Mouse (Mus musculus) liver, embryonic 14.5 days (tissue): ENCODE results near the gene Clint1. TPM values are rescaled to one million over a fixed set of nuclear protein-coding genes. Genes with fewer than 3 reads are reported as not detected.

ENCODE experiments used
- ATAC-seq: fragments of 200-750 bp; cut with Nextera tagmentation; 2 replicates; pipeline ENCODE4 v1.8.0; 2017; ENCODE audit warnings: moderate number of reproducible peaks, mild to moderate bottlenecking, moderate library complexity; ENCODE audit not compliant: insufficient read depth
- DNase-seq, 3 experiments: peaks; one replicate each; pipeline ENCODE4 v3.0.0-alpha.2; 2012 to 2013; ENCODE audit warnings: low read depth in 3 of 3, low spot score in 3 of 3
- H3K27ac ChIP-seq: fragments of 300-500 bp; sonication (generic); 2 replicates; pipeline ENCODE4 v1.5.1; 2014; ENCODE audit warnings: moderate library complexity, mild to moderate bottlenecking, control low read depth, inconsistent platforms
- H3K27me3 ChIP-seq: fragments of 300-500 bp; sonication (generic); 2 replicates; pipeline ENCODE4 v1.6.1; 2014; ENCODE audit warnings: mild to moderate bottlenecking, low read length, moderate library complexity; ENCODE audit not compliant: control insufficient read depth, insufficient read depth
- H3K36me3 ChIP-seq: fragments of 300-500 bp; sonication (generic); replicated peaks from 2 replicates; pipeline ENCODE4 v1.6.1; 2014; ENCODE audit warnings: low read depth; ENCODE audit not compliant: control insufficient read depth, insufficient read depth
- H3K4me1 ChIP-seq, 2 experiments: fragments of 200-500 bp in 1 of 2; fragments of 300-500 bp in 1 of 2; sonication (generic) in 1 of 2; replicated peaks; 2 replicates each; pipeline ENCODE4 v1.6.1; 2012 to 2014; ENCODE audit warnings: antibody characterized with exemption in 1 of 2, inconsistent platforms in 1 of 2, low read length in 1 of 2; ENCODE audit not compliant: control insufficient read depth in 2 of 2, insufficient read depth in 2 of 2
- H3K4me2 ChIP-seq: fragments of 300-500 bp; sonication (generic); 2 replicates; pipeline ENCODE4 v1.6.1; 2014; ENCODE audit warnings: low read depth, mild to moderate bottlenecking, control low read depth, moderate library complexity
- H3K4me3 ChIP-seq, 2 experiments: fragments of 200-500 bp in 1 of 2; fragments of 300-500 bp in 1 of 2; sonication (generic) in 1 of 2; 2 replicates each; pipeline ENCODE4 v1.5.1; 2012 to 2014; ENCODE audit warnings: low read depth in 2 of 2, low read length in 2 of 2, mild to moderate bottlenecking in 2 of 2, control low read depth in 1 of 2, inconsistent platforms in 1 of 2, moderate library complexity in 1 of 2; ENCODE audit not compliant: insufficient read depth in 1 of 2
- H3K9ac ChIP-seq: fragments of 300-500 bp; sonication (generic); replicated peaks from 2 replicates; pipeline ENCODE4 v1.6.1; 2014; ENCODE audit warnings: mild to moderate bottlenecking, control low read depth, moderate library complexity
- H3K9me3 ChIP-seq: fragments of 300-500 bp; sonication (generic); 2 replicates; pipeline ENCODE4 v1.6.1; 2016; ENCODE audit warnings: low read length, mixed read lengths; ENCODE audit not compliant: control insufficient read depth
- CTCF ChIP-seq: IDR thresholded peaks from 2 replicates; pipeline ENCODE4 v1.5.1; 2016; ENCODE audit warnings: antibody characterized with exemption, low read depth, control low read depth
- EP300 ChIP-seq: IDR thresholded peaks from 2 replicates; pipeline ENCODE4 v1.6.1; 2016; ENCODE audit warnings: antibody characterized with exemption, low read depth
- WGBS: fragments of 180-500 bp; shearing (Covaris S2); extraction: QIAGEN DNeasy Blood & Tissue Kit; methylation state at CpG from one replicate; pipeline ENCODE4 v1.1.7; 2014; ENCODE audit not compliant: insufficient replicate concordance; 5-methylcytosine and 5-hydroxymethylcytosine counted together
- polyA plus RNA-seq, 2 experiments: library from polyadenylated mRNA; depleted of rRNA in 1 of 2; stranded (reverse) in 1 of 2; unstranded in 1 of 2; fragments of >200 nt; fragmentation: Nextera tagmentation in 1 of 2; extraction: Ambion mirVana in 1 of 2; gene quantifications; 2 replicates each; pipeline versions ENCODE4 v1.2.1 to v1.2.3; 2012 to 2014

Gene Clint1
- polyA plus RNA-seq, 2 experiments: 41.6 to 46.0 TPM

GRCm38 (mm10) chr11:45890423-45890822 is 38.6 kb downstream of the Clint1 start:
- WGBS: 90% methylated on average over 20 of the region's 20 CpGs
- peaks cover 90% of the 10 kb centered on the region for H3K36me3 ChIP-seq
- TF ChIP-seq CTCF: no peak
- no peak for TF ChIP-seq EP300

GRCm38 (mm10) chr11:45892861-45893360 is 41.1 kb downstream of the Clint1 start:
- Histone ChIP-seq H3K4me1 (peaks cover 0 to 3% of the 10 kb centered on the region in 2 experiments; a peak in 1 of 4 replicates), H3K9me3 (no peaks in the 10 kb centered on the region), H3K4me2 (no peak overlapping the region), H3K4me3 (no peak overlapping the region), H3K27me3 (no peaks in the 10 kb centered on the region), H3K27ac (no peak overlapping the region), H3K36me3 (peaks cover 81% of the 10 kb centered on the region), H3K9ac (no peak overlapping the region)
- ATAC-seq: no peak
- WGBS: 89% methylated on average over 5 of the region's 5 CpGs
- TF ChIP-seq EP300 (no peak), CTCF (no peak)
- DNase-seq: no peak

More at GRCm38 (mm10) chr11:45890423-45890822, 38.6 kb downstream of the Clint1 start:
- no peak overlapping the region for H3K4me3 ChIP-seq
- no peak overlapping the region for H3K9ac ChIP-seq
- no peak for ATAC-seq
- H3K4me1 ChIP-seq: 0 out of 4 replicates have a peak, but pooled peaks cover 0 to 3% of the 10 kb centered on the region in 2 experiments
- no peak for DNase-seq
- H3K27me3 ChIP-seq: no peaks in the 10 kb centered on the region
- no peak overlapping the region for H3K4me2 ChIP-seq
- no peaks in the 10 kb centered on the region for H3K9me3 ChIP-seq
- no peak overlapping the region for H3K27ac ChIP-seq

- ATAC-seq: no peak
- Histone ChIP-seq H3K27ac (no peak overlapping the region), H3K4me1 (no peaks in the 10 kb centered on the region; a peak in 1 of 4 replicates), H3K4me3 (no peak overlapping the region), H3K9me3 (no peaks in the 10 kb centered on the region), H3K4me2 (no peak overlapping the region), H3K9ac (no peak overlapping the region), H3K27me3 (no peaks in the 10 kb centered on the region), H3K36me3 (peaks cover 61% of the 10 kb centered on the region)
- 70% methylated on average over 2 of the region's 2 CpGs for WGBS
- no peak for TF ChIP-seq CTCF
- TF ChIP-seq EP300: no peak
- no peak for DNase-seq
Observed at GRCm38 (mm10) chr11:45897392-45897791, 45.5 kb downstream of the Clint1 start.

- WGBS: 78% methylated on average over 11 of the region's 11 CpGs
- H3K36me3 ChIP-seq: peaks cover 47% of the 10 kb centered on the region
- DNase-seq: no peak
Observed at GRCm38 (mm10) chr11:45900233-45901015, 48.6 kb downstream of the Clint1 start.

GRCm38 (mm10) chr11:45906109-45906786 is 54.4 kb downstream of the Clint1 start:
- Histone ChIP-seq H3K27me3 (no peaks in the 10 kb centered on the region), H3K4me1 (peaks cover 14 to 16% of the 10 kb centered on the region in 2 experiments), H3K4me3 (no peak overlapping the region), H3K4me2 (peak overlapping the region; percentile 39), H3K9me3 (no peaks in the 10 kb centered on the region), H3K27ac (peak overlapping the region; percentile 74), H3K9ac (peak overlapping the region; percentile 31), H3K36me3 (peaks cover 59% of the 10 kb centered on the region)
- WGBS: 18% methylated on average over 8 of the region's 8 CpGs
- TF ChIP-seq EP300 (peak; percentile 55), CTCF (no peak)
- DNase-seq (peak; percentile 48 to 59 (median 54)), ATAC-seq (peak; percentile 97)

More at GRCm38 (mm10) chr11:45900233-45901015, 48.6 kb downstream of the Clint1 start:
- Histone ChIP-seq H3K27ac (no peak overlapping the region), H3K4me3 (no peak overlapping the region), H3K9me3 (no peaks in the 10 kb centered on the region), H3K27me3 (no peaks in the 10 kb centered on the region), H3K4me1 (peaks cover 3 to 4% of the 10 kb centered on the region in 2 experiments), H3K9ac (no peak overlapping the region), H3K4me2 (no peak overlapping the region)
- no peak; the same call in 1 of the 2 replicates for ATAC-seq
- TF ChIP-seq CTCF: no peak
- TF ChIP-seq EP300: no peak
